Mouse (Mus musculus): ENCODE measurements around the gene B4galt7. TPM values are rescaled to one million over a fixed set of nuclear protein-coding genes. Genes with fewer than 3 reads are reported as not detected.

B4galt7 gene
- total and polyA plus RNA-seq, 2 experiments from 2014 or later: 15.7 to 37.6 TPM

GRCm38 (mm10) chr13:55650098-55650497, 50.4 kb downstream of the B4galt7 start:
- DNase-seq (ENCODE audit: low spot score) (no peak), ATAC-seq (ENCODE audit: insufficient read depth, low read depth) (no peak)
- Histone ChIP-seq H3K27me3 (ENCODE audit: control insufficient read depth, insufficient read depth, low read length) (no peaks in the 10 kb centered on the region), H3K9me3 (replicated peaks; ENCODE audit: control insufficient read depth, low read length) (no peaks in the 10 kb centered on the region), H3K4me1 (ENCODE audit: control insufficient read depth, insufficient read depth) (no peaks in the 10 kb centered on the region), H3K36me3 (replicated peaks; ENCODE audit: control insufficient read depth, insufficient read depth, low read length) (peaks cover 100% of the 10 kb centered on the region), H3K27ac (ENCODE audit: low read depth) (no peak overlapping the region), H3K9ac (replicated peaks; ENCODE audit: low read depth, low read length) (no peak overlapping the region), H3K4me2 (ENCODE audit: low read depth, low read length) (no peak overlapping the region), H3K4me3 (ENCODE audit: low read depth, low read length) (no peak overlapping the region)
- TF ChIP-seq EP300 (IDR thresholded peaks at IDR 0.05; ENCODE audit: low read depth): no peak
- no peak for TF ChIP-seq CTCF (IDR thresholded peaks at IDR 0.05; ENCODE audit: low read depth)
- 91% methylated on average over 12 of the region's 12 CpGs for WGBS

GRCm38 (mm10) chr13:55650980-55651379, 51.3 kb downstream of the B4galt7 start:
- TF ChIP-seq CTCF (IDR thresholded peaks at IDR 0.05; ENCODE audit: low read depth): no peak
- TF ChIP-seq EP300 (IDR thresholded peaks at IDR 0.05; ENCODE audit: low read depth): no peak
- no peak overlapping the region for H3K27ac ChIP-seq (ENCODE audit: low read depth)
- 91% methylated on average over 6 of the region's 6 CpGs for WGBS
- no peaks in the 10 kb centered on the region for H3K4me1 ChIP-seq (ENCODE audit: control insufficient read depth, insufficient read depth)
- ATAC-seq (ENCODE audit: insufficient read depth, low read depth): no peak
- no peaks in the 10 kb centered on the region for H3K27me3 ChIP-seq (ENCODE audit: control insufficient read depth, insufficient read depth, low read length)
- no peak overlapping the region for H3K4me2 ChIP-seq (ENCODE audit: low read depth, low read length)
- no peak overlapping the region for H3K4me3 ChIP-seq (ENCODE audit: low read depth, low read length)
- DNase-seq (ENCODE audit: low spot score): no peak
- H3K9ac ChIP-seq (replicated peaks; ENCODE audit: low read depth, low read length): no peak overlapping the region
- no peaks in the 10 kb centered on the region for H3K9me3 ChIP-seq (replicated peaks; ENCODE audit: control insufficient read depth, low read length)
- peaks cover 100% of the 10 kb centered on the region for H3K36me3 ChIP-seq (replicated peaks; ENCODE audit: control insufficient read depth, insufficient read depth, low read length)

Other genes with a start within 250 kb of the B4galt7 start
- 89.3 and 100 TPM in 2 replicates for gene Lman2, start 237.1 kb upstream of the B4galt7 start, total RNA-seq (2014; rRNA removed; ENCODE audit: low replicate concordance)
- gene Lman2, start 237.1 kb upstream of the B4galt7 start, polyA plus RNA-seq (2015; fragmentation: Nextera tagmentation; extraction: Ambion mirVana): 41.3 and 42.4 TPM in 2 replicates
- 0.46 and 1.1 TPM in 2 replicates for gene Rgs14, start 230.2 kb upstream of the B4galt7 start, total RNA-seq (2014; rRNA removed; ENCODE audit: low replicate concordance)
- 0.30 and 0.32 TPM in 2 replicates for gene Rgs14, start 230.2 kb upstream of the B4galt7 start, polyA plus RNA-seq (2015; fragmentation: Nextera tagmentation; extraction: Ambion mirVana)
- gene Slc34a1, start 201.7 kb upstream of the B4galt7 start, total RNA-seq (2014; rRNA removed; ENCODE audit: low replicate concordance): not detected in 2 replicates
- not detected in 2 replicates for gene Slc34a1, start 201.7 kb upstream of the B4galt7 start, polyA plus RNA-seq (2015; fragmentation: Nextera tagmentation; extraction: Ambion mirVana)
- gene Pfn3, start 184.7 kb upstream of the B4galt7 start, total RNA-seq (2014; rRNA removed; ENCODE audit: low replicate concordance): not detected in 2 replicates
- not detected in 2 replicates for gene Pfn3, start 184.7 kb upstream of the B4galt7 start, polyA plus RNA-seq (2015; fragmentation: Nextera tagmentation; extraction: Ambion mirVana)
- 0.12 TPM in 1 of 2 replicates, not detected in the other for gene F12, start 173.1 kb upstream of the B4galt7 start, total RNA-seq (2014; rRNA removed; ENCODE audit: low replicate concordance)
- not detected in 2 replicates for gene F12, start 173.1 kb upstream of the B4galt7 start, polyA plus RNA-seq (2015; fragmentation: Nextera tagmentation; extraction: Ambion mirVana)
- gene Grk6, start 154.8 kb upstream of the B4galt7 start, total RNA-seq (2014; rRNA removed; ENCODE audit: low replicate concordance): 27.2 and 44.4 TPM in 2 replicates
- gene Grk6, start 154.8 kb upstream of the B4galt7 start, polyA plus RNA-seq (2015; fragmentation: Nextera tagmentation; extraction: Ambion mirVana): 10.7 TPM in 2 replicates
- 3.6 and 8.2 TPM in 2 replicates for gene Prr7, start 135.6 kb upstream of the B4galt7 start, total RNA-seq (2014; rRNA removed; ENCODE audit: low replicate concordance)
- 0.08 TPM in 1 of 2 replicates, not detected in the other for gene Prr7, start 135.6 kb upstream of the B4galt7 start, polyA plus RNA-seq (2015; fragmentation: Nextera tagmentation; extraction: Ambion mirVana)
- 38.5 and 46.0 TPM in 2 replicates for gene Dbn1, start 111.8 kb upstream of the B4galt7 start, total RNA-seq (2014; rRNA removed; ENCODE audit: low replicate concordance)
- gene Dbn1, start 111.8 kb upstream of the B4galt7 start, polyA plus RNA-seq (2015; fragmentation: Nextera tagmentation; extraction: Ambion mirVana): 30.2 and 30.9 TPM in 2 replicates
- 134 and 186 TPM in 2 replicates for gene Pdlim7, start 86.2 kb upstream of the B4galt7 start, total RNA-seq (2014; rRNA removed; ENCODE audit: low replicate concordance)
- gene Pdlim7, start 86.2 kb upstream of the B4galt7 start, polyA plus RNA-seq (2015; fragmentation: Nextera tagmentation; extraction: Ambion mirVana): 190 and 210 TPM in 2 replicates
- 2.7 and 2.8 TPM in 2 replicates for gene Dok3, start 70.6 kb upstream of the B4galt7 start, total RNA-seq (2014; rRNA removed; ENCODE audit: low replicate concordance)
- gene Dok3, start 70.6 kb upstream of the B4galt7 start, polyA plus RNA-seq (2015; fragmentation: Nextera tagmentation; extraction: Ambion mirVana): 0.95 and 1.4 TPM in 2 replicates
- 25.3 and 30.4 TPM in 2 replicates for gene Ddx41, start 63.2 kb upstream of the B4galt7 start, total RNA-seq (2014; rRNA removed; ENCODE audit: low replicate concordance)
- 16.3 and 17.3 TPM in 2 replicates for gene Ddx41, start 63.2 kb upstream of the B4galt7 start, polyA plus RNA-seq (2015; fragmentation: Nextera tagmentation; extraction: Ambion mirVana)
- 17.7 and 19.6 TPM in 2 replicates for gene Fam193b, start 28.8 kb upstream of the B4galt7 start, total RNA-seq (2014; rRNA removed; ENCODE audit: low replicate concordance)
- gene Fam193b, start 28.8 kb upstream of the B4galt7 start, polyA plus RNA-seq (2015; fragmentation: Nextera tagmentation; extraction: Ambion mirVana): 9.5 and 10.3 TPM in 2 replicates
- 22.0 and 50.3 TPM in 2 replicates for gene Tmed9, start 26.2 kb upstream of the B4galt7 start, total RNA-seq (2014; rRNA removed; ENCODE audit: low replicate concordance)
- 78.6 and 82.0 TPM in 2 replicates for gene Tmed9, start 26.2 kb upstream of the B4galt7 start, polyA plus RNA-seq (2015; fragmentation: Nextera tagmentation; extraction: Ambion mirVana)
- 17.9 and 18.5 TPM in 2 replicates for gene Caml, start 23.1 kb downstream of the B4galt7 start, total RNA-seq (2014; rRNA removed; ENCODE audit: low replicate concordance)
- gene Caml, start 23.1 kb downstream of the B4galt7 start, polyA plus RNA-seq (2015; fragmentation: Nextera tagmentation; extraction: Ambion mirVana): 30.9 and 31.0 TPM in 2 replicates
- 8.9 and 10.6 TPM in 2 replicates for gene Ddx46, start 35.1 kb downstream of the B4galt7 start, total RNA-seq (2014; rRNA removed; ENCODE audit: low replicate concordance)
- 13.1 and 14.3 TPM in 2 replicates for gene Ddx46, start 35.1 kb downstream of the B4galt7 start, polyA plus RNA-seq (2015; fragmentation: Nextera tagmentation; extraction: Ambion mirVana)
- gene B230219D22Rik, start 93.2 kb downstream of the B4galt7 start, total RNA-seq (2014; rRNA removed; ENCODE audit: low replicate concordance): 95.1 and 118 TPM in 2 replicates
- gene B230219D22Rik, start 93.2 kb downstream of the B4galt7 start, polyA plus RNA-seq (2015; fragmentation: Nextera tagmentation; extraction: Ambion mirVana): 34.8 and 36.0 TPM in 2 replicates
- gene Txndc15, start 114.8 kb downstream of the B4galt7 start, total RNA-seq (2014; rRNA removed; ENCODE audit: low replicate concordance): 49.1 and 69.1 TPM in 2 replicates
- 65.0 and 65.8 TPM in 2 replicates for gene Txndc15, start 114.8 kb downstream of the B4galt7 start, polyA plus RNA-seq (2015; fragmentation: Nextera tagmentation; extraction: Ambion mirVana)
- 12.1 and 25.1 TPM in 2 replicates for gene Pcbd2, start 127.5 kb downstream of the B4galt7 start, total RNA-seq (2014; rRNA removed; ENCODE audit: low replicate concordance)
- 54.7 and 63.5 TPM in 2 replicates for gene Pcbd2, start 127.5 kb downstream of the B4galt7 start, polyA plus RNA-seq (2015; fragmentation: Nextera tagmentation; extraction: Ambion mirVana)
- not detected in 2 replicates for gene Catsper3, start 184.7 kb downstream of the B4galt7 start, total RNA-seq (2014; rRNA removed; ENCODE audit: low replicate concordance)
- 0.08 and 0.11 TPM in 2 replicates for gene Catsper3, start 184.7 kb downstream of the B4galt7 start, polyA plus RNA-seq (2015; fragmentation: Nextera tagmentation; extraction: Ambion mirVana)
- gene Pitx1, start 236.3 kb downstream of the B4galt7 start, total RNA-seq (2014; rRNA removed; ENCODE audit: low replicate concordance): 1.0 TPM in 1 of 2 replicates, not detected in the other
- not detected in 2 replicates for gene Pitx1, start 236.3 kb downstream of the B4galt7 start, polyA plus RNA-seq (2015; fragmentation: Nextera tagmentation; extraction: Ambion mirVana)

All from heart, postnatal 0 days (tissue).